Mouse (Mus musculus) small intestine, adult 2 months (tissue): ENCODE data around the gene Actb. TPM values are rescaled to one million over a fixed set of nuclear protein-coding genes. Genes with fewer than 3 reads are reported as not detected.

Source experiments
- H3K27ac ChIP-seq: fragments of 200-500 bp; 2 replicates; pipeline ENCODE4 v1.5.1; 2012; ENCODE audit warnings: low read depth, low read length, control low read depth, inconsistent platforms; ENCODE audit not compliant: insufficient read depth
- H3K27me3 ChIP-seq: fragments of 200-500 bp; 2 replicates; pipeline ENCODE4 v1.6.1; 2012; ENCODE audit warnings: mild to moderate bottlenecking, moderate library complexity, low read length, inconsistent platforms; ENCODE audit not compliant: control insufficient read depth, insufficient read depth
- H3K36me3 ChIP-seq: fragments of 200-500 bp; 2 replicates; pipeline ENCODE4 v1.6.1; 2012; ENCODE audit warnings: mild to moderate bottlenecking, low read length, control low read depth, inconsistent platforms; ENCODE audit not compliant: control insufficient read depth, insufficient read depth
- H3K4me1 ChIP-seq: fragments of 200-500 bp; 2 replicates; pipeline ENCODE4 v1.6.1; 2012; ENCODE audit warnings: low read length, inconsistent platforms, mixed read lengths; ENCODE audit not compliant: control insufficient read depth, insufficient read depth, insufficient read length
- H3K4me3 ChIP-seq: fragments of 200-500 bp; 2 replicates; pipeline ENCODE4 v1.5.1; 2012; ENCODE audit warnings: low read depth, mild to moderate bottlenecking, control low read depth, inconsistent platforms, low read length, moderate library complexity
- CTCF ChIP-seq: fragments of 200-500 bp; IDR thresholded peaks from 2 replicates; pipeline ENCODE4 v1.5.1; 2012; ENCODE audit warnings: low read depth, mild to moderate bottlenecking, control low read depth, inconsistent platforms, low read length, moderate library complexity, mixed read lengths; ENCODE audit not compliant: insufficient replicate concordance, insufficient read length; ENCODE audit errors: extremely low read depth
- POLR2A ChIP-seq: fragments of 200-500 bp; IDR thresholded peaks from 2 replicates; pipeline ENCODE4 v1.6.1; 2012; ENCODE audit warnings: low read depth, mild to moderate bottlenecking, control low read depth, inconsistent platforms, low read length, moderate library complexity
- WGBS: fragments of 180-500 bp; shearing (Covaris S2); methylation state at CpG from one replicate; pipeline ENCODE4 v1.1.7; 2018; 5-methylcytosine and 5-hydroxymethylcytosine counted together
- polyA plus RNA-seq: library from polyadenylated mRNA; depleted of rRNA; stranded (reverse); fragments of >200 nt; gene quantifications from 2 replicates; pipeline ENCODE4 v1.2.3, GENCODE M21; 2012

Gene Actb
- polyA plus RNA-seq, 1 experiment, result 11,894 TPM

- Histone ChIP-seq H3K4me1 (peaks cover 36% of the 10 kb centered on the region; the same call in 1 of the 2 replicates), H3K4me3 (peak overlapping the region; percentile 88), H3K36me3 (no peaks in the 10 kb centered on the region), H3K27ac (peak overlapping the region; percentile 97), H3K27me3 (no peaks in the 10 kb centered on the region)
- WGBS, result 4% methylated on average over 35 of the region's 35 CpGs
- peak; percentile 84 for TF ChIP-seq POLR2A
- TF ChIP-seq CTCF, result no peak
Observed at GRCm38 (mm10) chr5:142928749-142929399, 22.3 kb upstream of the Actb start.

DNA sequence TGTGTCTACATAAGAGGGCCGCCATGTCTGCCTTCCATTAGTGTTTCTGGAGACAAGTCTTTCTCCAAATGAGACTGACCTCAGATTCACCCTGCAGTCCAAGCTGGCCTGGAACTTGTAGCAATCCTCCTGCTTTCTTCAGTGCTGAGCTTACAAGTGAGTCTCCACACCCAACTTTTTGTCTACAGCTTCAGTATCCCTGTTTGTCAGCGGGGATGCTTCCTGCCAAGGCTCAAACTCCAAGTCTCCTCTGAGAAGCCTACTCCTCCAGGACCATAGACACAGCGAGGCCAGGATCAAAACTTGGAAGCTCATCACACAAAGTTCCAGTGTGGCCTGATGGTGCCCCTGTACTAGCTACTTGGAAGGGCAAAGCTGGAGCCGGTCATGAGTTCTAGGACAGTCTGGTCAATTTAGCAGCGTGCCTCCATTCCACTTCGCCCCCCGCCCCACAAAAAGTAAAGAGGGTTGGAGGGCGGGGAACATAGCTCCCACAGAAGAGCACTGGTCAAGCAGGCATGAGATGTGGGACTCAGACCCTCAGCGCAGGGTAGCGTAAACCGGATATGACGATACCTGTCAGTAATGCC, 20.9 kb upstream of the Actb start:
- peaks cover 34% of the 10 kb centered on the region; the same call in 1 of the 2 replicates for H3K4me1 ChIP-seq
- 93% methylated on average over 12 of the region's 12 CpGs for WGBS
- H3K27me3 ChIP-seq, result no peaks in the 10 kb centered on the region
- H3K36me3 ChIP-seq, result no peaks in the 10 kb centered on the region
- no peak overlapping the region for H3K4me3 ChIP-seq
- H3K27ac ChIP-seq, result peak overlapping the region; percentile 72
- no peak for TF ChIP-seq CTCF
- TF ChIP-seq POLR2A, result no peak

DNA sequence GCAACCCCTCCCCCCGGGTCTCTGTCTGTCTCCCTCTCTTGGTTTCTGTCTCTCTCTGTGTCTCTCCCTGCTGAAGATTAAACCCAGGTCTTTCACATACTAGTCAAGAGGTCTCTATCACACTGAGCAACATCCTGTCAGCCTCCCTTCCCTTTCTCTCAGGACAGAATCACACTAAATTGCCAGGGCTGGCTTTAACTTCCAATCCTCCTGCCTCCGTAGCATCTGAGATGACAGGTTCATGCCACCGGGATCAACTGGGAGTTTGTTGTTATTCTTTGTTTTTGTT, 20.3 kb upstream of the Actb start:
- WGBS, result 53% methylated on average over 3 of the region's 3 CpGs
- TF ChIP-seq CTCF (no peak), POLR2A (no peak)
- Histone ChIP-seq H3K36me3 (no peaks in the 10 kb centered on the region), H3K4me1 (peaks cover 32% of the 10 kb centered on the region; the same call in 1 of the 2 replicates), H3K27ac (peak overlapping the region; percentile 72), H3K4me3 (no peak overlapping the region), H3K27me3 (no peaks in the 10 kb centered on the region)

GRCm38 (mm10) chr5:142926204-142926939, 19.8 kb upstream of the Actb start:
- no peaks in the 10 kb centered on the region for H3K27me3 ChIP-seq
- H3K27ac ChIP-seq, result peak overlapping the region; percentile 80
- H3K4me1 ChIP-seq, result peaks cover 35% of the 10 kb centered on the region
- 46% methylated on average over 13 of the region's 13 CpGs for WGBS
- H3K36me3 ChIP-seq, result no peaks in the 10 kb centered on the region
- H3K4me3 ChIP-seq, result peak overlapping the region; percentile 26
- no peak for TF ChIP-seq CTCF
- TF ChIP-seq POLR2A, result no peak

DNA sequence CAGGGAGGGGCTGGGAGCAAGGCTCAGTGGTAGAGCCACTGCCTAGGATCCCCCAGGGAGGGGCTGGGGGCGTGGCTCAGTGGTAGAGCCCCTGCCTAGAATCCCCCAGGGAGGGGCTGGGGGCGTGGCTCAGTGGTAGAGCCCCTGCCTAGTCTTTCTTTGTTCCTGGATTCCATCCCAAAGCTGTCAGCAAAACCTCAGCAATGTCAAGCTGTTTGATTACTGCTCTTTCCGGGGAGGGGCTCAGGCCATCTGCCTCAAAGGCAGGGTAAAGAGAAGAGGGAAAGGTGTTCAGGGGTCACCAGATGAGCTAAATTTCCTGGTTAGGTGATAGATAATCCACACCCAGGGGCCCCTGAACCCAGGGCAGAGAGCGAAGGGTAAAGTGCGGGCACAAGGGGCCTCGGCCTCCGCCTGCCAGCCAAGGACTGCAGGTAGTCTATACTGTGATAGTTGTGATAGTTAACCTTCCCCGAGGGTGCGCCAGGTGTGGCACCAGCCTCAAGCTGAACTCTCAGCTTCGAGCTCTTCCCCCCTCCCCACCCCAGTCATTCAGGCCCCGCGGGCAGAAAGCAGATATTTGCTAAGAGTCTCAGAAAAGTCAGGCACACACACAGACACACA, 17.9 kb upstream of the Actb start:
- no peak for TF ChIP-seq POLR2A
- TF ChIP-seq CTCF, result no peak
- Histone ChIP-seq H3K36me3 (no peaks in the 10 kb centered on the region), H3K27me3 (no peaks in the 10 kb centered on the region), H3K27ac (peak overlapping the region; percentile 97), H3K4me3 (no peak overlapping the region), H3K4me1 (peaks cover 42% of the 10 kb centered on the region)
- 29% methylated on average over 12 of the region's 12 CpGs for WGBS

GRCm38 (mm10) chr5:142923781-142924180, 17.2 kb upstream of the Actb start:
- 34% methylated on average over 3 of the region's 3 CpGs for WGBS
- no peak for TF ChIP-seq POLR2A
- no peak for TF ChIP-seq CTCF
- Histone ChIP-seq H3K27me3 (no peaks in the 10 kb centered on the region), H3K36me3 (no peaks in the 10 kb centered on the region), H3K27ac (peak overlapping the region; percentile 97), H3K4me1 (peaks cover 38% of the 10 kb centered on the region), H3K4me3 (0 out of 2 replicates have a peak overlapping the region, but pooled peaks have one; percentile 7)

DNA sequence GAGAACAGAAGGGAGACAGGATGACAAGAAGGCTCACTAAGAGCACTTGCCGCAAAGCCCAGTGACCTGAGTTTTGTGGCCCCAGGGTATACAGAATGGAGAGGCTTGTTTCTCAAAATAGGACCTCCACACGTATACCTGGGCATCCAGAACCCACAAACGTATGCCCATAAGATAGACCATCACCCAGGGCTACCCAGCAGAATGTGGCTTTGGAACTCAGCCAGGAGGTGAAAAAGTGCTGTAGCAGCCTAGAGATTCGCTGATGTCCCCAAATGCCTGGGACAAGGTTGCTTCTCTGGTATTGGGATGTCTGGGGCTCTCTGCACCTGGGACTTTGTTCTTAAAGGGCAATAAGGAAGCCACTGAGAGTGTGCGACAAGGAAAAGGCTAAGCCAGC, 15.7 kb upstream of the Actb start:
- no peak overlapping the region for H3K4me3 ChIP-seq
- H3K36me3 ChIP-seq, result no peaks in the 10 kb centered on the region
- WGBS, result 40% methylated on average over 5 of the region's 5 CpGs
- peaks cover 31% of the 10 kb centered on the region for H3K4me1 ChIP-seq
- no peaks in the 10 kb centered on the region for H3K27me3 ChIP-seq
- no peak for TF ChIP-seq CTCF
- TF ChIP-seq POLR2A, result no peak
- H3K27ac ChIP-seq, result peak overlapping the region; percentile 97
